Mouse (Mus musculus) gastrocnemius, postnatal 4 days (tissue): ENCODE results near the gene Pip5k1b. TPM values are rescaled to one million over a fixed set of nuclear protein-coding genes. Genes with fewer than 3 reads are reported as not detected.
A peak's percentile ranks its signal among the peaks of the same experiment; 100 is the strongest.

Experiments
- DNase-seq, 2 experiments: peaks; one replicate each; pipeline ENCODE4 v3.0.0; 2021 to 2022; ENCODE audit warnings: low spot score in 2 of 2, mixed read lengths in 2 of 2
- total RNA-seq, 2 experiments: library from RNA; stranded (reverse); gene quantifications; 2 replicates each; pipeline ENCODE4 v1.2.3; 2021

Gene Pip5k1b
- total RNA-seq, 2 experiments from 2014 or later: 1.7 to 1.9 TPM

- peak; percentile 90 to 91 for DNase-seq
Measured at GRCm38 (mm10) chr19:24476929-24477882, 78.5 kb downstream of the Pip5k1b start, which contains the start of gene Fam122a. Gene Fam122a, minus strand, starts transcription at chr19:24477356.

GRCm38 (mm10) chr19:24476461-24476860 lies 79.2 kb downstream of the Pip5k1b start:
- DNase-seq: peak in 1 of 2 experiments; percentile 11

GRCm38 (mm10) chr19:24475281-24475680 lies 80.4 kb downstream of the Pip5k1b start:
- DNase-seq: no peak

GRCm38 (mm10) chr19:24472512-24472911 lies 83.2 kb downstream of the Pip5k1b start:
- DNase-seq: no peak

GRCm38 (mm10) chr19:24471538-24471937 lies 84.1 kb downstream of the Pip5k1b start:
- DNase-seq: no peak

GRCm38 (mm10) chr19:24469216-24469615 lies 86.5 kb downstream of the Pip5k1b start:
- DNase-seq: no peak

GRCm38 (mm10) chr19:24468616-24469015 lies 87.1 kb downstream of the Pip5k1b start:
- no peak for DNase-seq

GRCm38 (mm10) chr19:24463011-24463410 lies 92.7 kb downstream of the Pip5k1b start:
- no peak for DNase-seq

- peak in 1 of 2 experiments; percentile 16 for DNase-seq
Measured at GRCm38 (mm10) chr19:24456591-24457231, 99.0 kb downstream of the Pip5k1b start.

- DNase-seq: no peak
Measured at GRCm38 (mm10) chr19:24455249-24455960, 100.3 kb downstream of the Pip5k1b start.

GRCm38 (mm10) chr19:24454451-24454850 lies 101.2 kb downstream of the Pip5k1b start:
- DNase-seq: no peak

- DNase-seq: no peak
Measured at GRCm38 (mm10) chr19:24453379-24453778, 102.3 kb downstream of the Pip5k1b start.

GRCm38 (mm10) chr19:24452441-24452898 lies 103.2 kb downstream of the Pip5k1b start:
- no peak for DNase-seq

- no peak for DNase-seq
Measured at GRCm38 (mm10) chr19:24451626-24452025, 104.0 kb downstream of the Pip5k1b start.

GRCm38 (mm10) chr19:24450740-24451139 lies 104.9 kb downstream of the Pip5k1b start:
- DNase-seq: no peak

GRCm38 (mm10) chr19:24444322-24444721 lies 111.3 kb downstream of the Pip5k1b start:
- DNase-seq: no peak

- DNase-seq: no peak
Measured at GRCm38 (mm10) chr19:24439715-24440114, 116.0 kb downstream of the Pip5k1b start.

GRCm38 (mm10) chr19:24434291-24434690 lies 121.4 kb downstream of the Pip5k1b start:
- DNase-seq: peak in 1 of 2 experiments; percentile 3

GRCm38 (mm10) chr19:24432447-24432846 lies 123.2 kb downstream of the Pip5k1b start:
- DNase-seq: no peak

GRCm38 (mm10) chr19:24431381-24431780 lies 124.3 kb downstream of the Pip5k1b start:
- no peak for DNase-seq

- DNase-seq: no peak
Measured at GRCm38 (mm10) chr19:24428011-24428410, 127.7 kb downstream of the Pip5k1b start.
